Mouse (Mus musculus) testis, postnatal 14 days (tissue): ENCODE measurements around the gene Rnf169.
A peak's percentile ranks its signal among the peaks of the same experiment; 100 is the strongest.

Experiments used
- DNase-seq: peaks from one replicate; pipeline ENCODE4 v3.0.0; 2021; ENCODE audit warnings: low spot score

Gene Rnf169

GRCm38 (mm10) chr7:99980132-99980591, at the start of gene Rnf169:
Rnf169 (minus strand) TSS chr7:99980448.
- DNase-seq: peak; percentile 94

DNA sequence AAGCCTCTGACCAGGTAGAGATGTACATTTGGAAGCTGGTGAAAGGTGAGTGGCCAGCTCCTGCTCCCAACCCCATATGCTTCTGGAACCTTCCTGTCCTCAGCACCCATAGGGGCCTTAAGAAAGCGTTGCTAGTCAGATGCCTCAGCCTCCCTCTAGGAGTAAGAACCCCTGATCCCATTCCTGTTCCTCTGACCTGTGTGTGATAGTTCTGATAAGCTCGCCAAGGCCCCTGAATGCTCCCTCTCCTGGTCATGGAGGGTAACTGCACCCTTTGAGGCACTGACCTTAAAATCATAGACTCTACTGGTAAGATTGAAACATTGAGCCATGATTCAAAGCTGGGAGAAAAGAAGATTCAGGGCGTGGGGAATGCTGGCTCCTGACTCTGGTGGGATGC, 49.1 kb upstream of the Rnf169 start:
- DNase-seq: no peak

GRCm38 (mm10) chr7:100027353-100027752, 47.1 kb upstream of the Rnf169 start:
- no peak for DNase-seq

DNA sequence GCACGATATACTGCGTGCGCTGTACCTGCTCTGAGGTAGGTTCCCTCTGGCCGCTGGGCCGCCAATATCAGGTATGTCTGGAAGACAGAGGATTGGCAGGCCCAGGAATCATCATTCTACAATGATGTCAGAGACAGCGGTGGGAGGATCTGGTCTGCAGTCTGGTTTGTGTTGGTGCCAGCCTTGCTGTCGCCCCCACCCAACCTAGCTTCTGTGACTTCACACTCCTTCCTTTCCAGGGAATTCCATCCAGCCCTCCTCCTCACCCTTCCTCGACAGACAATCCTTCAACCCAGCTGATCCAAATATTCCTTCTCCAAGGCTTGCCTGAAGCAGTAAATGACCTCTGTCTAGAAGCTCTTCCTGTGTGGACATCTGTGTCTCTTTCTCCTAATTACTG, 36.8 kb upstream of the Rnf169 start:
- no peak for DNase-seq

GRCm38 (mm10) chr7:100014123-100014600, 33.9 kb upstream of the Rnf169 start:
- peak; percentile 28 for DNase-seq

- no peak for DNase-seq
Measured at GRCm38 (mm10) chr7:100012515-100012914, 32.3 kb upstream of the Rnf169 start.

- DNase-seq: no peak
Measured at GRCm38 (mm10) chr7:100012085-100012484, 31.8 kb upstream of the Rnf169 start.

DNA sequence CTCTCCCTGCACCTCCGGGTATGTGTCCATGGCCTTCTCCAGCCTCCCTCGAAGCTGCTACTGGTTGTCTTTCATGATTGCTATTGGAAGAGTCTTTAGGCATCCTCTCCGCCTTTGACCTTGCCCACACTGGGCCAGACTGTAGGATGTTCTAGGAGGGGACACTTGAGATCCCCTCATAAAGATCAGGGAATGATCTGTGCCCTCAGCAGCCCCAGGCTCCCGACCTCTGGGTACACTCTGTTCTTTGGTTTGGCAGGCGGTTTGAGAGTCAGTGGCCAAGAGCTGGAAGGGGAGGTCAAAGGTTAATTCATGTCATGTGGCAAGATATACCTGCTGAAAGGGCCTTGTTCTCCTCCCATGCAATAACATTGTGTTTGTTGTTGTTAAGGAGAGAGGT, 30.5 kb upstream of the Rnf169 start:
- peak; percentile 36 for DNase-seq

DNA sequence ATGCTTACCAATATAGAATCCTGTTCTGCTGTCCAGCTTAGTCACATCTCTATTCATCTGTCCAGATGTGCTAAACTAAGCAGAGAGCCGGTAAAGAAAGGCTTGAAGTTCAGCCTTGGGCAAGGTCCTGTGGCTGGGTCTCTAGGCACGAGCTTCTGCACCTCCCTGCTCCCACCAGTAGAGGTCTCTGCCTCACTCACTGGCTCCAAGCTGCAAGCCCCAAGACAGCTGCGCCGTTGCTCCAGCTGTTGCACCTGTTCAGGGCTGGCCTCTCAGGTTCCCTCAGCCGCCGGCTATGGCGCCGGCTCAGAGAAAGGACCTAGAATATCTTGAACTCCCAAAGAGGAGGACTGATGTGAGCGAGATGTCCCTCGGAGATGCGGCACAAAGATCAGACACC, 29.4 kb upstream of the Rnf169 start:
- DNase-seq: peak; percentile 64

DNA sequence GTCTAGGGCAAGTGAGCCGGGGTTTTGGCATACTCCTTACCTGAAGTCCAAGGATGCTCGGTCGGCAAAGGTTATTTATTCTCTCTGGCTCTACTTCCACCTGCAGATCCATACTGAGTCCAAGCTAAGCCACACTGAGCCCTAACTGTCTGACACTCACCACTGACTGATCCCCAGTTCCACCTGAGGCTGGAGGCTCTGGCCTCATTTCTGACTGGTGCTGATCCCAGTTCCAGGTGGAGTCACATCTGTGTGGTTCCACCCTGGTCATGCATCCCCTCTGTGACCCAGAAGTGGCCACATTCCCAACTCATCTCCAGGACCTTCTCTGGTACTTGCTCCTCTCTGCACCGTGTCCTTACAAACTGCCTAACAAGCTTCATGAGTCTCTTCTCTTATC, 28.5 kb upstream of the Rnf169 start:
- no peak for DNase-seq

- no peak for DNase-seq
Measured at GRCm38 (mm10) chr7:100006411-100006810, 26.2 kb upstream of the Rnf169 start.

GRCm38 (mm10) chr7:100005790-100006189, 25.5 kb upstream of the Rnf169 start, which contains the start of gene Chrdl2:
Chrdl2 (plus strand) TSS chr7:100006172.
- peak; percentile 29 for DNase-seq

- DNase-seq: no peak
Measured at GRCm38 (mm10) chr7:100003781-100004180, 23.5 kb upstream of the Rnf169 start.

- no peak for DNase-seq
Measured at GRCm38 (mm10) chr7:99998668-99999067, 18.4 kb upstream of the Rnf169 start.

GRCm38 (mm10) chr7:99995186-99995585, 14.9 kb upstream of the Rnf169 start:
- no peak for DNase-seq

DNA sequence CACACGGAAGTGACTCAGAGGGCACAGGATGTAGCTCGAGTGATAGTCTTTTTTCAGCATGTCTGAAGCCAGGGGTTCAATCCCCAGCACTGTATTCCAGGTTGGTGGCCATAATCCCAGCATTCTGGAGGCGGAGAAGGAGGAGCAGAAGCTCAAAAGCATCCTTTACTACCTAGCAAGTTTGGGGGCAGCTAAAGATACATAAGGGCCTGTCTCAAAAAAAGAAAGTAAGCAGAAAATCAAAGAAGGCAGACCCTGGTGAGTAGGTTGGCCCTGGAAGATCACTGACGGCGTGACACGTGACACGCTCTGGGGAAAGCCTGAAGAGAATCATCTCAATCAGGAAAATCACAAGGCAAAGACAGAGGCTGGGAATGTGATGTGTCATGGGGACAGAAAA, 12.9 kb upstream of the Rnf169 start:
- no peak for DNase-seq

GRCm38 (mm10) chr7:99990990-99991707, 10.9 kb upstream of the Rnf169 start:
- DNase-seq: no peak

DNA sequence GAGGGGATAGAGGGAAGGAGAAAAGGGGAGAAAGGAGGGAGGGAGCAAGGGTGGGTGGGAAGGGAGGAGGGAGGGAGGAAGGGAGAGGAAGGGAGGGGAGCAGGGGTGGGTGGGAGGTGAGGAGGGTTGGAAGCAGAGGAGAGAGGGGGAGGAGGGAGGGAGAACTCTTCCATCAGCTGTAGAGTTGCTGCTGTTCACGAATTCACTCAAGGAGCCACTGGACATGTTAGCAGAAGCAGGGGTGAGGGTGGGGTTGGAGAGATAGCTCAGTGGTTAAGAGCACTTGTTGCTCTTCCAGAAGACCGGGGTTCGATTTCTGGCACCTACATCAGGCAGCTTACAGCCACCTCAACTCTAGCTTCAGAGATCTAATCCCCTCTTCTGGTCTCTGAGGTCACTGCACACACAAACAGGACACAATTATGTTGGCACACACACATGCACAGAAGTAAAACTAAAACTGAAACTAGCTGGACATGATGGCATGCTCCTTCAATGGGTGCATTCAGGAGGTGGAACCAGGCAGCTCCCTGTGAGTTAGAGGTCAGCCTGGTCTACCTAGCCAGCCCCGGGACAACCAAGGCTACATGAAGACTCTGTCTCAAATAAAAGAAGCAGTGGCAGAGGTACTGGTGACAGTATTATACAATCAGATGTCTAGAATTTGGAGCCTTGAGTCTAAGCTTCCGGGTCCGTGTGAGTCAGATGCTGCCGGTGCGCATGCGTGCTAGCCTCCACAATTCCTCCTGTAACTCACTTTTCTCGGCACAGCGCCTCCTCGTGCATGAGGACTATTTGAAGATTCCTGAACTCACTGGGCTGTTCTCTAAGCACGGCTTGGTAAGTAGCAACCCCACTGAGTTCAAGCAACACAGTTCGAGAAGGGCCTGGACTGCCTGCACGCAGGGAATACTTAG, 9.9 kb upstream of the Rnf169 start:
- peak; percentile 31 for DNase-seq

DNA sequence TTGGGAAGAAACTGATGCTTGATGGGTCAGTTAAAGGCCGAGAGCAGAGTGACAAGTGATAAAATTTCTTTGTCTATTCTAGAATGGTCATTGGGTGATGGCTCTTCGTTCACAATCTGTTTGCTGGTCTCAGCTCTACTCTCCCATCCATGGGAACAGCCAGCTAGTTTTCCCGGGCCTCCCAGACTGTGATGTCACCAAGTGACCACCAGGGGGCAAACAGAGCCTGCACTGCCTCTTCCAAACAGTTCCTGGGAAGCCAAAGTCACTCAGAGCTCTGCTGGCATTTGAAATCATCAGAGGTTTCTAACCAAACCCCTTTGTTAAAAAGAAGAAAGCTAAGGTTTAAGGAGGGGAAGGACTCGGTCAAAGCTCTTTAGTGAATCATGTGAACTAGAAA, 8.5 kb upstream of the Rnf169 start:
- DNase-seq: peak; percentile 58

DNA sequence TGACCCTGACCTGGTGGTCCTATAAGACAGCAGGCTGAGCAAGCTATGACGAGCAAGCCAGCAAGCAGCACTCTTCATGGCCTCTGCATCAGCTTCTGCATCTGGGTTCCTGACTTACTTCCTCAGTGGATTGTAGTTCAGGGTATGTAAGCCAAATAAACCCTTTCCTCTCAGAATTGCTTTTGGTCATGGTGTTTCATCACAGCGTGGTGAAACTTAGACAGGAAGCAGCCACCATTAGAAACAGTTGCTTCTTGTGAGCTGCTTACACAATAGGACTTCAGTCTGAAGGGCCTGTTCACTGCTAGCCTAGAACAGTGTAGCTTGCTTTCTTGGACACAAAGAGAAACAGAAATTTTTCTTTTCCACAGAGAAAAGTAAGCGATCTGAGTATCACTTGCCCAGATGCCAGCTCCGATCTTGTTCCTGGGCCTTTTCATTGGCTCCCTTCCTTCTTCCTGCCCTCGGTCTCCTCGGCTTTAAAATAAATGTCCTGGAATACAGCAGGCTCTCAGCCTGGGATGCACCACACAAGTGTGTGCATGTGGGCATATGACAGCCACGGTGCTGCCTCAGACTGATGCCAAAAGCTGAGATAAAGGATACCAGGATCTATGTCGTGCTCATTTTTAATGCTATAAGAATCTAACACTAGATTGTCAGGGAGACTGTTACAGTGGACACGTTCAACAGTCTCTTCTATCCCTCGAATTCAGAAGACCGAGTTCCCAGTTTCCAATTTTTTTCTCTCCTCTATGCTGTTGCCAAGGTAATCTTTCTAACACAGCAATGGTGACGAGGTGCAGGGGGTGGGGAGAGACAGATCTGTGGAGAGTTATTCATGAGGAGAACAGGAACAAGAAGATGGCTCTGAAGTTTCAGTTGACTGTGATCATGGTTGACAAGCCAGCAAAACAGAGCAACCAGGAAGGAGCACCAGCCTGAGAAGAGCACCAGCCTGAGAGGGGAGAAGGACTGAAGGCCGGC, 2.3 kb upstream of the Rnf169 start:
- DNase-seq: no peak

DNA sequence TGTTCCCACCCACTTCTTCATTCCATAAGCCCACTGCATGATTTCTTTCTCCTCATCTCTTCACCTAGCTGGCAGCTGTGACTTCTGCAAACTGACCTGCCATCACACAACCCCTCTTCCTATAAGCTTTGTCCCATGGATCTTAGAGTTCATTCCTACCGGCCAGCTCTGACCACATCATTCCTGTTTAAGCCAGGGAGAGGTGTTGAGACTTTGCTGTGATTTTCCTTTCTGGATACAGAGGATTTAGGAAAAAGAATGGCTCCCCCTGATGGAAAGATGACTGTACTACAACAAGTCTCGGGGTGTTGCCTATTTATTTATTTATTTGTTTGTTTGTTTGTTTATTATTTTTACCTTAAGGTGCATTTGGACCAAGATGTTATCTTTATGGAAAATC, 1.1 kb upstream of the Rnf169 start:
- DNase-seq: no peak
